Mouse (Mus musculus): ENCODE results near the gene Tdrd12. TPM values are rescaled to one million over a fixed set of nuclear protein-coding genes. Genes with fewer than 3 reads are reported as not detected.

The Tdrd12 gene
- polyA plus RNA-seq, 1 experiment: not detected

DNA sequence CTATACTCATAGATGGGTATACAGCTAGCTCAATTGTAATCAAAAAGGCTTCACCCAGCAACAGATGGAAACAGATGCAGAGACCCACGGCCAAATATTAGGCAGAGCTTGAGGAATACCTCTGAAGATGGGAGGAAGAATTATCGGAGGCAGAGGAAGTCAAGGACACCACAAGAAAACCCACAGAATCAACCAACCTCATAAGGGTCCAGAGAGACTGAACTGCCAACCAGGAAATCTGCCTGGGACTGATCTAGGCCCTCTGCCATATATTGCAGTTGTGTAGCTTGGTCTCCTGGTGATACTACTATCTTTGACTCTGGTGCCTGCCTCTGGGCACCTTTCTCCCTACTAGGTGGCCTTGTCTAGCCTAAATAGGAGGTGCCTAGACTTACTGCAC lies 10.8 kb downstream of the Tdrd12 start:
- H3K27ac ChIP-seq (replicated peaks; ENCODE audit: low read depth, low read length): no peak overlapping the region

DNA sequence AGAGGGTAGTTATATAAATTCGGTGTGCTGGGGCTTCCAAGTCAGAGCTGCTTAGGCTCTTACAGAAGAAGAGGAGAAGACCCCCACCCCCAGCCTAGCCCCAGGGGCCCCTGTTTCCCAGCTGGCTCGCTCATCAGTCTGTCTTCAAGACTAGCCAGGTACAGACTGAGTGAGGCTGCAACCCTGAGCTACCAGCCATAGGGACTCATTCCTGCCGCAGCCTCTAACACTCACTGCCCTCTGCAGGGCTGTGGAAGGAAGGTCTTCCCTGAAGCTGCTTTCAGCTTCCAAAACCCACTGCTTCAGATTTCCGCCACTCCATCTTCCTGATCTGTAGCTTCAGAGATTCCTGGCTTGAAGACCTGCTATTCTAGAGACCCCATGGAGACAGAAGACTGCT lies 35.5 kb downstream of the Tdrd12 start:
- no peak overlapping the region for H3K4me3 ChIP-seq (ENCODE audit: insufficient read depth, low read depth, low read length)
- H3K4me1 ChIP-seq (ENCODE audit: control insufficient read depth, insufficient read depth, insufficient read length, low read length): no peaks in the 10 kb centered on the region
- H3K27ac ChIP-seq (replicated peaks; ENCODE audit: low read depth, low read length): no peak overlapping the region

More for the DNA sequence above, 10.8 kb downstream of the Tdrd12 start:
- Histone ChIP-seq H3K4me3 (ENCODE audit: insufficient read depth, low read depth, low read length) (no peak overlapping the region), H3K4me1 (ENCODE audit: control insufficient read depth, insufficient read depth, insufficient read length, low read length) (no peaks in the 10 kb centered on the region)

GRCm38 (mm10) chr7:35497516-35497915 lies 40.0 kb downstream of the Tdrd12 start:
- Histone ChIP-seq H3K4me1 (ENCODE audit: control insufficient read depth, insufficient read depth, insufficient read length, low read length) (no peaks in the 10 kb centered on the region), H3K27ac (replicated peaks; ENCODE audit: low read depth, low read length) (no peak overlapping the region), H3K4me3 (ENCODE audit: insufficient read depth, low read depth, low read length) (no peak overlapping the region)

DNA sequence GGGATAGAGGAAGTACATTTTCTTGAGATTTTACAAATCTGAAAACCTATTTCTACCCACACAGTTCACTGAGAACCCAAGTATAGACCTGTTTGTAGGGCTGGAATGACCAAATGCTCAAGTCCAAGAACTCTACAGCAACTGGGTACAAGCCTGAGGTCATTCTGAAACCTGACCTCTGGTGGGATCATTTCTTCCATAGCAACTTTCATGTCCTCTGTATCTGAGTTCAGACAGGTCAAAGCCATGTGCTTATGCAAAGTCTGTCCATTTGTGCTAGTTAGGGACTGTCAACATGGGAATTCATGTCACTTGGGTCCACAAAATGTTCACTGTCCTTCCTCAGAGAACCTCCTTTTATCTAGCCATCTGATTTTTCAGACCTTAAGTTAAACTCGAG lies 46.5 kb downstream of the Tdrd12 start:
- Histone ChIP-seq H3K27ac (replicated peaks; ENCODE audit: low read depth, low read length) (no peak overlapping the region), H3K4me1 (ENCODE audit: control insufficient read depth, insufficient read depth, insufficient read length, low read length) (no peaks in the 10 kb centered on the region), H3K4me3 (ENCODE audit: insufficient read depth, low read depth, low read length) (no peak overlapping the region)

DNA sequence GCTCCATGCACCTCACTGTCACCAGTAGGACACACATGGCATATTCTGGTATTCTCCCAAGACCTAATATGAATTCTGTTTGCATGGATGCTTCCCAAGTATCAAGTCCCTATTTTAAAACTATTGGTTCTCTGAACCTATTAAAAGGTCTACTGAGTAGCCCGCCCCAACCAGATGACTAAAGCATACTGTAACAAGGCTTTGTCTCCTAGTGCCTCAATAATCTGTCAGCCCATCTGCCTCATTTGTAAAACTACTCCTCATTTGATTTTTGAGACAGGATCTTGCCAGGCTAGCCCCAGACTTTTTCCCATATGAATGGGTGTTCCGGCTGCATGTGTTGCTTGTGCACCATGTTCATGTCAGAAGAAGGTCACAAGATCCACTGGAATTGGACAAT lies 47.4 kb downstream of the Tdrd12 start:
- Histone ChIP-seq H3K4me3 (ENCODE audit: insufficient read depth, low read depth, low read length) (no peak overlapping the region), H3K27ac (replicated peaks; ENCODE audit: low read depth, low read length) (no peak overlapping the region), H3K4me1 (ENCODE audit: control insufficient read depth, insufficient read depth, insufficient read length, low read length) (no peaks in the 10 kb centered on the region)

DNA sequence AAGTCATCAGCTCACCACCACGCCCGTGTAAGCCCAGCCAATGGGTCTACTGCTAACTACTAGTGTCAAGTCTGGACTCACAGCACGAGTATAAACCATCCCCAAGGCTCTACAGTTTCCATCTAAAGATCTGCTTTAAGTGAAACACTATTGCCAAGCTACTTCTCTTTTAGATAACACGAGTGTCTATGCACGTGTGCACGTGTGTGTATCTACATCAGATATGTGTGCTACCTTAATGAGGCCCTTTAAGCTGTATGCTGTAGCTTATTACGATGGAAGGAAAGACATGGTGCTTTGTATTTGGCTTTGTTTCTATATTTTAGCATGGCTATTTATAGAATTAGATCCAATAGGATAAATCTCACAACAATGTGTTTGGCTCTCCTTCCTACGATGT lies 51.0 kb downstream of the Tdrd12 start:
- Histone ChIP-seq H3K4me3 (ENCODE audit: insufficient read depth, low read depth, low read length) (no peak overlapping the region), H3K4me1 (ENCODE audit: control insufficient read depth, insufficient read depth, insufficient read length, low read length) (no peaks in the 10 kb centered on the region), H3K27ac (replicated peaks; ENCODE audit: low read depth, low read length) (no peak overlapping the region)

DNA sequence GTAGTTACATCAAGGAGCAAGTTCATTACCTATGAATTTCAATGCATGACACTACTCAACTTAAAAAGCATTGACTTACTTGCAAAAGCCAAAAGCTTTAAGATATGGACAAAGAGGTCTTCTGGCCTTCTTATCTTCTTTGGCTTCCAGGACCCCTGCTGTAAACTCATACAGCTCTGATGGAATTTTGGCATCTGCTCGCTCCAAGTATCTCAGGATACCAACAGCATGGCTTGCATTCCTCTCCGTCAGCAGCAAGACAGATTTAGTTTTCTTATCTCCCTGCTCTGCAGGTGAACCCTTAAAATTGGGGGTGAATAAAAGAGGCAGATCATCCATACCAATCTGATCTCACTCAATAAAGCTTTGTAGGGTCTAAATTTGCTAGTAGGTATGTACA lies 52.4 kb downstream of the Tdrd12 start:
- no peak overlapping the region for H3K27ac ChIP-seq (replicated peaks; ENCODE audit: low read depth, low read length)
- H3K4me1 ChIP-seq (ENCODE audit: control insufficient read depth, insufficient read depth, insufficient read length, low read length): no peaks in the 10 kb centered on the region
- H3K4me3 ChIP-seq (ENCODE audit: insufficient read depth, low read depth, low read length): no peak overlapping the region

GRCm38 (mm10) chr7:35476457-35476856 lies 61.1 kb downstream of the Tdrd12 start:
- Histone ChIP-seq H3K4me3 (ENCODE audit: insufficient read depth, low read depth, low read length) (no peak overlapping the region), H3K4me1 (ENCODE audit: control insufficient read depth, insufficient read depth, insufficient read length, low read length) (no peaks in the 10 kb centered on the region), H3K27ac (replicated peaks; ENCODE audit: low read depth, low read length) (no peak overlapping the region)

- Histone ChIP-seq H3K4me1 (ENCODE audit: control insufficient read depth, insufficient read depth, insufficient read length, low read length) (no peaks in the 10 kb centered on the region), H3K27ac (replicated peaks; ENCODE audit: low read depth, low read length) (no peak overlapping the region), H3K4me3 (ENCODE audit: insufficient read depth, low read depth, low read length) (no peak overlapping the region)
Measured at GRCm38 (mm10) chr7:35470794-35471193, 66.8 kb downstream of the Tdrd12 start.

- H3K27ac ChIP-seq (replicated peaks; ENCODE audit: low read depth, low read length): no peak overlapping the region
- H3K4me1 ChIP-seq (ENCODE audit: control insufficient read depth, insufficient read depth, insufficient read length, low read length): no peaks in the 10 kb centered on the region
- no peak overlapping the region for H3K4me3 ChIP-seq (ENCODE audit: insufficient read depth, low read depth, low read length)
Measured at GRCm38 (mm10) chr7:35467856-35468255, 69.7 kb downstream of the Tdrd12 start.

GRCm38 (mm10) chr7:35465027-35465426 lies 72.5 kb downstream of the Tdrd12 start:
- Histone ChIP-seq H3K4me3 (ENCODE audit: insufficient read depth, low read depth, low read length) (no peak overlapping the region), H3K4me1 (ENCODE audit: control insufficient read depth, insufficient read depth, insufficient read length, low read length) (no peaks in the 10 kb centered on the region), H3K27ac (replicated peaks; ENCODE audit: low read depth, low read length) (no peak overlapping the region)

GRCm38 (mm10) chr7:35460971-35461370 lies 76.6 kb downstream of the Tdrd12 start:
- H3K27ac ChIP-seq (replicated peaks; ENCODE audit: low read depth, low read length): no peak overlapping the region
- no peak overlapping the region for H3K4me3 ChIP-seq (ENCODE audit: insufficient read depth, low read depth, low read length)
- no peaks in the 10 kb centered on the region for H3K4me1 ChIP-seq (ENCODE audit: control insufficient read depth, insufficient read depth, insufficient read length, low read length)

GRCm38 (mm10) chr7:35456091-35456814 lies 81.3 kb downstream of the Tdrd12 start:
- Histone ChIP-seq H3K4me3 (ENCODE audit: insufficient read depth, low read depth, low read length) (no peak overlapping the region), H3K4me1 (ENCODE audit: control insufficient read depth, insufficient read depth, insufficient read length, low read length) (no peaks in the 10 kb centered on the region), H3K27ac (replicated peaks; ENCODE audit: low read depth, low read length) (no peak overlapping the region)

DNA sequence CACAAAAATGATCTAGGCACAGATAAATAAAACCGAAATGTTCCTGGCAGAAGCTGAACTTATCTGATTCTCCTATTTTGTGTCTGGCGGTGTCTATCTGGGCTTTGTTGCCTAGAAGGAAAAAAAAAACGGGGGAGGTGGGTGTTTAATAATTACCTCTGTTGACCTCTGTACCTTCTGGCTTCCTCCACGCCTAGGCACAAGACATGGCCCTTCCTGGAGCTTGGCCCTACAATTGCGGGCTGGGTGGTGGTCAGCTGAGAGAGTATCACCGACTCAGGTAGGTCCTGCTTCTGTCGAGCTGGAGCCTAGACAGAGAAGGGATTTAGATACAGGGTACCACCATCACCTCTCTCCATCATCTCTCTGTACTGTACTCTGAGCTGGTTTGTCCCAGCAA lies 88.7 kb downstream of the Tdrd12 start:
- no peaks in the 10 kb centered on the region for H3K4me1 ChIP-seq (ENCODE audit: control insufficient read depth, insufficient read depth, insufficient read length, low read length)
- no peak overlapping the region for H3K4me3 ChIP-seq (ENCODE audit: insufficient read depth, low read depth, low read length)
- no peak overlapping the region for H3K27ac ChIP-seq (replicated peaks; ENCODE audit: low read depth, low read length)

DNA sequence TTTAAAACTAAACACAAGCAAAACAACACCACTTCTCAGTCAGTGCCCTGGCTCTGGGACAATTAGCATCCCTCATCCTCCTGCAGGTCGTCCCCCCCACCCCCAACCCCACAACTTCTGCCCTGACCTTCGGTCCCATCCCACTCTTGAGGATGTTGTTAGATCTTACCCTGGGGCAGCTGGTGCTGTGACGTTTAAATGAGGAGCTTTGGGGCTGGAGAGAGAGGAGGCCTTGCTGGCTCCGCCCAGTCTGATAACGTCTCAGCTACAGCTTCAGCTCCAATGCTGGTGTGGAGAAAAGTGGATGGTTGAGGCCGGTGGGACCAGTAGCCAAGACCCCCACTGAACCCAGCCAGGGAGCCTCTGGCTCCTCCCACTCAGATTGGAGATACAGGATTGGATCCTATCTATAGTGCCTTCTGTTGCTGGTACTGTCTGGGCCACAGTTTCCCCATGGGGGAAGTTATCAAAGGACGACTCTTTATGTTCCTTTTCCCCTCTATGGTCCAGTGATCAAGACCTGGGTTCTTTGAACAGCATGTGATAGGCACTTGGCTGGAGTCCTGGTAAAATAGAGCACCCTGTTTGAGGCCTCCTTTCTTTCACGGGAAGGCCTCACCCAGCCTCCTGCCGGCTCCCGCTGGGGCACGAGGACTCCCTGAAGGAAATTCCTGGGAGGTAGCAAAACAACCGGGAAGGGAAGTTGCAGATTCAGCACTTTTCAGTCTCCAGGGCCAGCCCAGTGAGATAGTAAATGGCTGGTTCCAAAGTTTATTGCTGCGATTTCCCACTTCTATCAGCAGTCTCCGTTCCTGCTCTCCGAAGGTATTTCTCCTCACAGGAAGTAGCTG lies 89.3 kb downstream of the Tdrd12 start, which contains the start of gene Slc7a9:
Gene Slc7a9 (plus strand): TSS at position 801 of the 851 bp plus-strand sequence.
- Histone ChIP-seq H3K4me1 (ENCODE audit: control insufficient read depth, insufficient read depth, insufficient read length, low read length) (no peaks in the 10 kb centered on the region), H3K4me3 (ENCODE audit: insufficient read depth, low read depth, low read length) (no peak within 1 kb of the TSS), H3K27ac (replicated peaks; ENCODE audit: low read depth, low read length) (no peak within 1 kb of the TSS)

- no peaks in the 10 kb centered on the region for H3K4me1 ChIP-seq (ENCODE audit: control insufficient read depth, insufficient read depth, insufficient read length, low read length)
- no peak overlapping the region for H3K27ac ChIP-seq (replicated peaks; ENCODE audit: low read depth, low read length)
- no peak overlapping the region for H3K4me3 ChIP-seq (ENCODE audit: insufficient read depth, low read depth, low read length)
Measured at GRCm38 (mm10) chr7:35447501-35447900, 90.0 kb downstream of the Tdrd12 start.

Data from brown adipose tissue, adult 24 weeks (tissue).